Mouse (Mus musculus): Measurements from ENCODE around the gene Add2.

Gene Add2

DNA sequence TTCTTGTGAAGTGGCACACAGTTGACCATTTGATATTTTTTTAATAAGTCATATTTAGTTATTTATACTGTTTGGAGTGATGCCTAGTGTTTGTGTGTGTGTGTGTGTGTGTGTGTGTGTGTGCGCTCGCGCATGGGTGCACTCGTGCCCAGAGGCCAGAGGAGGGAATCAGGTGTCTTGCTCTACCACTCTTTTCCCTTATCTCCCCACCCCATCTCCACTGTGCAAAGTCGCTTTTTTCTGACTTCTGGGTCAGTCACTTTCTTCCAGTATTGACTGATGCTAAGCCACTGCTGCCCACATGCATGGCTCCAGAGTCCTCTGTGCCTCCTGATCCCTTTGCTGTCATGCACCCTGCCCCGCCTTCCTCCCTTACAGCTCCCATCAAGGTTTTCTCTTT is 112.8 kb downstream of the Add2 start:
- DNase-seq (ENCODE audit: extremely low spot score), result no peak

GRCm38 (mm10) chr6:86141820-86142219 is 113.3 kb downstream of the Add2 start:
- peak; percentile 75 for DNase-seq (ENCODE audit: extremely low spot score)

DNA sequence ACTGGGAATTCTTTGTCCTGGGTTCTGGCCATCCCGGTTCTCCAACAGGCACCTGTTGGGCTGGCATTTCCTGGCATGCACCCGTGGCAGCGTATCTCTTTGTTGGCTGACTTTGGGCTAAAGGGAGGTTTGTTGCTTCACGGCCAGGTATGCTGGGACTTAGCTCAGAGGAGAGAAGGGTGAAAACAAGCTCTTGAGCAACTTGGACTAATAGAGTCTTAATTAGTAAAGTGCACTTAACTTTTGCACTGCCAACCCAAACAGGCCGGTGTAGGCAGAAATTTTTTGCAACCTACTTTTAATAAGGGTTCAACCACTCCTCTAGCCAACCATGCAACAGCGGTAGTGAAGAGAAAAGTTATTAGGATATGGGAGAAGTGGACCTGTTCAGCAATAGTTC is 116.5 kb downstream of the Add2 start:
- no peak for DNase-seq (ENCODE audit: extremely low spot score)

GRCm38 (mm10) chr6:86148518-86148917 is 120.0 kb downstream of the Add2 start:
- no peak for DNase-seq (ENCODE audit: extremely low spot score)

DNA sequence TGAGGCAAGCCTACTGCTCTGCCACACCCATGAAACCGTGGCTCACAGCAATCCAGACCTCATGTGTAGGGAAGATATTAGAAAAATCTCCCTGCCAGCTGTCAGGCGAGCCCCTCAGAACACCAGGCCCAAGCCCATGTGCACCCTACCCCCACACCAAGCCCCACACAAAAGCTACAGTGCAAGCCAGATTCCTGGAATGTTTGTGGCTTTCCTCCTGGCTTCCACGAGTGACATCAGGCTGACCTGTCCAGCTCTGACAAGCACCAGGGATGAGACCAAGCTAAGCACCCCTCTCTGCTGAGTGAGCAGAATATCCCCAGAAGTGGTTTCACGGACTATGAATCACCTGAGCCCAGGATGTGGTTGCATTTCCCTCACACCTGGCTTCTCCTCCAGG is 120.5 kb downstream of the Add2 start:
- no peak for DNase-seq (ENCODE audit: extremely low spot score)

DNA sequence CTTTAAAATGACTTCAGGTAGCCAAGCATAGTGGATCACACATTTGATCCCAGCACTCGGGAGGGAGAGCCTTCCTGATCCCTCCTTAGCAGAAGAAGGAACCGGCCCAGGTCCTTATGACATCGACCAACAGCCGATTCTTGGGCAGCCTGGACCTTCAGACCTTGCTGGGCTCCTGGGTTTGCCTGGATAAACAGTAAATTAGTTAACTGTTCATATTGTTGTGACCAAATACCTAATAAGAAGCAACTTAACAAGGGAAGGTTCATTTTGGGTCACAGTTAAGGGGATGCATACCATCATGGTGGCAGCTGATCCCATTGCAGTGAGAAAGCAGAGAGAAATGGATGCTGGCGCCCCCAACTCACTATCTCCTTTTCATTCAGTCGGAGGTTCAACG is 124.2 kb downstream of the Add2 start:
- DNase-seq (ENCODE audit: extremely low spot score), result no peak

GRCm38 (mm10) chr6:86153436-86153990 is 125.0 kb downstream of the Add2 start:
- DNase-seq (ENCODE audit: extremely low spot score), result no peak

DNA sequence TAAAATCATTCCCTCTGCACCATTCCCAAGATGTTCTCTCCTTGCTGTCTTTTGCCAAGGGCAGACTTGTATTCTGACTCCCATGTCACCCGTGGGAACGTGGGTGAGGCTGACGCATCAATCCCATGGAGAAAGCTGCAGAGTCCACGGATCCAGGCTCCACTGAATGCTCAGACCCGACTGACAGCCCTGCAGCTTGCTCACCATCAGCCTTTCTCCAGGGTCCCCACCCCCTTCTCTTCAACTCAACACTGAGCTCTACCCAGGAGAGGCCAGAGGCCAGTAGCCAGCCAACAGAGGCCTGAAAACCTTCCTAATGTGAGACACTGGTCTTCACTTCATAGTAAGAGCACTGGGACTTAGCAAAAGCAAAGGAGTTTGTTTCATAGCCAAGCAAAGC is 125.5 kb downstream of the Add2 start:
- DNase-seq (ENCODE audit: extremely low spot score), result no peak

DNA sequence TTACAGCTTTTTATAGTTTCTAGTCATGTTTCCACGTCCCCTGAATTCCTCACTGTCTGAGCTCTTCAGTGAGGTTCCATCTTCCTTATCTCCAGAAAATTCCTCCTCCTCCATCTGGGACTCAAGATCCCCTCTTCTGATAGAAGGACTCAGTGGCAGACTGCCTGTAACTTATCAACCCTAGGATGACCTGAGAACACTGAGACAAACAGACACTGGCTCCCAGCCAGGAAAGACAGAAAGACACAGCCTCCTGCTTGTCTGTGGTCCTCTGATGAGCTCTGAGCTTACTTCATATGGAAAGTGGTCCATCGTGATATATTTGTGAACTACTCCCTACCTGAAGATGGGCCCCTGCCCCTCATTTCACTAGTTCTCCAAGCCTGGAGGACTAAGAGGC is 126.0 kb downstream of the Add2 start:
- no peak for DNase-seq (ENCODE audit: extremely low spot score)

DNA sequence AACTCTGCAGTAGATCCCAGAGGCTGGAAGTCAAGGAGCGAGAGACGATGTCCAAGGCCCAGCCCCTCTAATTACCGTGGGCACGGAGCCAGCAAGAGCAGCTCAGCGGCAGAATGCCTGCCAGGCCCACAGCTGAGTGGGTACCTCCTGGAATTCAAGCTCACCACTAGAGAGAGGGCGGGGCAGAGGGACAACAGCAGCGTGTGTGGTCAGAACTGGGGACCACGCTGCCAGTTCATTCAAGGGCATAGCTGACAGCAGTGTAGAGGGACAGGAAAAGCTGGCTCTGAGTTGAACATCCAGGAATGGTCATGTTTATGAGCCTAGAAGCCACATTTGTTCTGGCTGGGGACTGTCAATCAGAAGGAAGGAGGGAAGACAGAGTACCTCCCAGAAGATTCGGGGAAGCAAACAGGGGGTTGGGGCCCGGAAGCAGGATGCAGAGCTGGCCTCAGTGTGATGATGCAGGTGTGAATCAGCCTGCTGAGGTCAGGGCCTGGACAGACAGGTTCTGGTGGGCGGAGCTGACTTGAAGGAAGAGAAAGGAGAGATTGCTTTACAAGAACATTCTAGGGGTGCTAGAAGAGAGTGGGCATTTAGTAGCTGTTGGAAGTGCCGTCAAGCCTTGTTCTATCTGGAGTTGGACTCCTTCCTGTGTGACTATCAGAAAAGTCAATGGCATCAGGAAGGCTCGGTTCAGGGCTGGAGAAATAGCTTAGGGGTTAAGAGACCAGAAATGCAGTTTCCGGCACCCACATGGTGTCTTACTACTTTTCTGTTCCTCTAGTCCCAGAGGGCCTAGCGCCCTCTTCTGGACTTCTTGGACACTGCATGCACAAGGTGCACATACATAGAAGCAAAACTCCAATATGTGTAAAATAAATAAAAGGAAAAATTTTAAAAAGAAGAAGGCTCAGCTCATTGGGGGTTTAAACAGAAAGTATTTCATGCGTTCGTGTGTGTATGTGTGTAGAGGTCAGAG is 129.1 kb downstream of the Add2 start:
- DNase-seq (ENCODE audit: extremely low spot score), result no peak

DNA sequence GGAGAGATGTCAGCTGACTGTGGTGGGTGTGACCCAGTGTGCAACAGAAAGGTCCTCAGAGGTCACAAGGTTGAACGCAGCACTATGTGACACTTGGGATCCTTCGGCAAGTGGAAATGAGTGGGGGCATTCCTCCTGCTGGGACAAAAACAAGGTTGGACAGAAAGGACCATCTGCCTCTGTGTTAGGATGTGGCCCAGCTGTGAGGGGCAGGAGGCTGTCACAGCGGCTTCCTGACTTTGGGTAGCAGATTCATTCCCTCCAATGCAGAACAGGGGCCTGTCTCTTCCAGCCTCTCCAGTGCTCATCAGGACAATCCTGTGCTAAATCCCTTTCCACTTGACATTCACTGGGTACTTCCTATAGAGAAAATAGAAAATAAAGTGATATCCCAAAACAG is 132.4 kb downstream of the Add2 start:
- no peak for DNase-seq (ENCODE audit: extremely low spot score)

- no peak for DNase-seq (ENCODE audit: extremely low spot score)
Measured at GRCm38 (mm10) chr6:86161586-86161985, 133.1 kb downstream of the Add2 start.

- DNase-seq (ENCODE audit: extremely low spot score), result no peak
Measured at GRCm38 (mm10) chr6:86164028-86164427, 135.5 kb downstream of the Add2 start.

- no peak for DNase-seq (ENCODE audit: extremely low spot score)
Measured at GRCm38 (mm10) chr6:86166426-86166825, 137.9 kb downstream of the Add2 start.

- DNase-seq (ENCODE audit: extremely low spot score), result no peak
Measured at GRCm38 (mm10) chr6:86167851-86168250, 139.4 kb downstream of the Add2 start.

DNA sequence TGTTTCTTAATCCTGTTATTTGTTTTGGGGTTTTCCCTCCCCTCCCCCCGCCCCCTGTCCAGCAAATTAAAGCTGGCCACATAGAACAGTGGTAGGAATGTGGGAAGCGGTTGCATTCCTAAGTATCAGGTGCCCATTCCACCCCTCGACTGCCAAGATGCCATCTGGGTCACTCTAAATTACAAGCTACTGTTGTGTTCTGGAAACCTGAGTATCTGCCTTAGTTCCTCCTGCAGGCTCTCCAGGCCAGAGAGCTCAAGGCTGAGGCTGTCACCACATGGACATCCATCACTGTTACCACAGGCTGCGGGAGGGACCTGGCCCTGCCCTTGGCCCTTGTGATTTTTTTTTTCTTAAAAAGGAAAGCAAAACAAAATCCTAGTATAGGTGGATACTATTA is 140.7 kb downstream of the Add2 start:
- DNase-seq (ENCODE audit: extremely low spot score), result no peak

All from embryo, embryonic 9.5 days (tissue).